Mouse (Mus musculus) bone marrow macrophage, adult 2 months (primary cell): Measurements from ENCODE around the gene Tunar.

ENCODE experiments used
- CTCF ChIP-seq: IDR thresholded peaks from 2 replicates; pipeline ENCODE4 v1.5.1; 2012; ENCODE audit warnings: low read depth, mild to moderate bottlenecking, low read length, moderate library complexity
- POLR2A ChIP-seq: IDR thresholded peaks from 2 replicates; pipeline ENCODE4 v1.6.1; 2012; ENCODE audit warnings: mild to moderate bottlenecking, low read depth, low read length, borderline replicate concordance

- TF ChIP-seq POLR2A (no peak), CTCF (no peak)
These were observed 70.1 kb downstream of the Tunar start for GRCm38 (mm10) chr12:105403742-105404141.
